Mouse (Mus musculus) forebrain, embryonic 13.5 days (tissue): ENCODE measurements around the gene Ccdc90b. TPM values are rescaled to one million over a fixed set of nuclear protein-coding genes. Genes with fewer than 3 reads are reported as not detected.

Source experiments
- ATAC-seq: fragments of 200-750 bp; cut with Nextera tagmentation; 2 replicates; pipeline ENCODE4 v1.8.0; 2017
- H3K27ac ChIP-seq: fragments of 300-500 bp; sonication (generic); 2 replicates; pipeline ENCODE4 v1.5.1; 2015; ENCODE audit warnings: inconsistent platforms, mild to moderate bottlenecking, moderate library complexity
- H3K27me3 ChIP-seq: fragments of 300-500 bp; sonication (generic); 2 replicates; pipeline ENCODE4 v1.6.1; 2015; ENCODE audit warnings: mild to moderate bottlenecking, inconsistent platforms
- H3K36me3 ChIP-seq: fragments of 300-500 bp; sonication (generic); 2 replicates; pipeline ENCODE4 v1.6.1; 2015; ENCODE audit warnings: mild to moderate bottlenecking, inconsistent platforms; ENCODE audit not compliant: poor library complexity, severe bottlenecking
- H3K4me1 ChIP-seq: fragments of 300-500 bp; sonication (generic); 2 replicates; pipeline ENCODE4 v1.6.1; 2015; ENCODE audit warnings: inconsistent platforms
- H3K4me2 ChIP-seq: fragments of 300-500 bp; sonication (generic); 2 replicates; pipeline ENCODE4 v1.6.1; 2015; ENCODE audit warnings: inconsistent platforms, mild to moderate bottlenecking, moderate library complexity
- H3K4me3 ChIP-seq: fragments of 300-500 bp; sonication (generic); 2 replicates; pipeline ENCODE4 v1.5.1; 2015; ENCODE audit warnings: mild to moderate bottlenecking, inconsistent platforms
- H3K9ac ChIP-seq: fragments of 300-500 bp; sonication (generic); 2 replicates; pipeline ENCODE4 v1.6.1; 2015; ENCODE audit warnings: mild to moderate bottlenecking, inconsistent platforms
- H3K9me3 ChIP-seq: fragments of 300-500 bp; sonication (generic); replicated peaks from 2 replicates; pipeline ENCODE4 v1.6.1; 2016; ENCODE audit warnings: inconsistent platforms
- WGBS: fragments of 180-500 bp; shearing (Covaris S2); methylation state at CpG from one replicate; pipeline ENCODE4 v1.1.7; 2015; 5-methylcytosine and 5-hydroxymethylcytosine counted together
- polyA plus RNA-seq: library from polyadenylated mRNA; unstranded; fragments of >200 nt; fragmentation: Nextera tagmentation; extraction: Ambion mirVana; gene quantifications from 2 replicates; pipeline ENCODE4 v1.2.1, GENCODE M21; 2015

Gene Ccdc90b
- polyA plus RNA-seq: 73.3 and 76.1 TPM in 2 replicates

DNA sequence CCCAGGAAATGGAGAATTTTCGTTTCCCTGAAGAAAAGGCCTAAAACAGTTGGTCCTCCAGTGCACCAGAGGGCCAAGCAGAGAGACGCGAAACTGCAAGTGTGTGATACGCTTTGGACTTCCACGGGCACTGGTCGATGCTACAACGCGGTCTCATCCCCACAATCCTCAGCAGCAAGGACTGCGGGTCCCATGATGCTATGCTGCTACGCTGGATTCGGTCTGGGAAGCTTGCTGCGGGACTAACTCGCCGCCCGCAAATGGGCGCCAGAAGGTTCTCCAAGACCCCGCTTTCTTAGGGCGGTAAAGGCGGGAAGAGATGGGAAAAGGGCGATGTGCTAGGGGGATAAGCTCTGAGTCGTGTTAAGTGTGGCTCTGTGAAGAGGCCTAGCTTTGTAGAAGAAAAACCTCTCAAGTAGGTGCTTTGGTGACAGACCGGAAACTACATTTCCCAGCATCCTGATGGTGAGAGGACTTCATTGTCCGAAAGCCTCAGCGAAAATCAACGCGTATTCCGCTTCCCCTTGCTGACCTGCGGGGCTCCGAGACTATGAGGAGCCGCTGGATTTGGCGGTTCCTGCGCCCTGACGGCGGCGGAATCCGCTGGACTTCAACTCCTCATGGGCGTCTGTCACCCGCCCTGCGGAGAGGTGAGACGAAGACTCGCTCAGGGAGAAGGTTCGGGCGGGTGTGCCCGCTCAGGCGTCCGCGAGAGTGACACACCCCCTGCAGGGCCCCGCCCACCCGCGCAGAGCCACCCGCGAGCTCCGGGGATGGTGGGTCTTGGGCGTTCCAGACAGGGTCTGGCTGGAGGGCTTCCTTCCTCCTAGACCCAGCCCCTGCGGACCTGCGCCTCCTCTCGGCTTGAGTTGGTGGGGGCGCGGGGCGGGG is at the start of gene Ccdc90b:
Gene Ccdc90b (plus strand): TSS at position 164 of the 891 bp plus-strand sequence.
- ATAC-seq: peak; percentile 97
- H3K9me3 ChIP-seq: no peaks in the 10 kb centered on the region
- peak within 1 kb of the TSS; percentile 70 for H3K9ac ChIP-seq
- peak within 1 kb of the TSS; percentile 59 for H3K4me2 ChIP-seq
- peaks cover 8% of the 10 kb centered on the region; the same call in 1 of the 2 replicates for H3K36me3 ChIP-seq
- peak within 1 kb of the TSS; percentile 73 for H3K4me3 ChIP-seq
- H3K27ac ChIP-seq: peak within 1 kb of the TSS; percentile 92
- WGBS: under 1% methylated on average over 59 of the region's 60 CpGs
- peaks cover 8% of the 10 kb centered on the region for H3K4me1 ChIP-seq
- H3K27me3 ChIP-seq: no peaks in the 10 kb centered on the region

DNA sequence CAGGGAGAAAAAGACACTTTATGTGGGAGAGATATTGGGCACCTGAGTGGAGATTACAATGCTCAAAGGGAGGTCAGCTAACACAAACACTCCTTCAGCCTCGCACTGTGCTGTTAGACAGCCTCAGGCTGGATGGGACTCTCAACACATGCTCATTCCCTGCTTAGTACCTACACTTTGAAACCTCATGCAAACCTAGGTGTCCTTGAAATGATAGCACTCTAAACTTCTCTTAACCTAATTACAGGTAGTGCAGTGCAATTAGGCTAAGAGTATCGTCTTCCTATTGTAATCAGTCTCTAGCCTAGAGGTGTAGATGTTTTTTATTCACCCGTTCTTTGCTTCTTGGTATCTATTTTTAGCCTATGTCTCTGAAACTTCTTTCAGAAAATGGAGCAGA is 40.6 kb upstream of the Ccdc90b start:
- WGBS: 67% methylated on average over 3 of the region's 3 CpGs
- Histone ChIP-seq H3K9ac (no peak overlapping the region), H3K4me3 (no peak overlapping the region), H3K27me3 (no peaks in the 10 kb centered on the region), H3K27ac (no peak overlapping the region), H3K36me3 (no peaks in the 10 kb centered on the region), H3K4me2 (no peak overlapping the region), H3K4me1 (no peaks in the 10 kb centered on the region), H3K9me3 (no peaks in the 10 kb centered on the region)
- ATAC-seq: no peak

DNA sequence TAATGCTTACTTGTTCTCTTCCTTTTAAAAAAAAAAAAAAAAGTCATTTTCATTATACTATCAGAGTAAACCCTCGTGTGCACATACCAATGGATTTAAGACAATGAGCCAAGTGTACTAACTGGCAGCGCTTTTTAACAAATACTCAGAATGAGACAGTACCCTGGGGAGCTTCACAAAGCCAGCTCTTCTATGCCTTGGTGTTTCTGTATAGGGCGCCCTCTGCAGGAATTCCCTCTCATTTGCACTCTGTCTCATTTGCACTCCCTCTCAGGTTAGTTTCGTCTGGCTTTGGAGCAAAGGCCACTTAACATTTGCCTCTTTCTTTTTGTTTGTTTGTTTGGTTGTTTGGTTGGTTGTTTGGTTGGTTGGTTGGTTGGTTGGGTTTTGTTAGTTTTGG is 40.1 kb upstream of the Ccdc90b start:
- Histone ChIP-seq H3K4me3 (no peak overlapping the region), H3K9ac (no peak overlapping the region), H3K36me3 (no peaks in the 10 kb centered on the region), H3K4me1 (no peaks in the 10 kb centered on the region), H3K27me3 (no peaks in the 10 kb centered on the region), H3K9me3 (no peaks in the 10 kb centered on the region), H3K27ac (no peak overlapping the region), H3K4me2 (no peak overlapping the region)
- 18% methylated on average over 4 of the region's 4 CpGs for WGBS
- no peak for ATAC-seq

DNA sequence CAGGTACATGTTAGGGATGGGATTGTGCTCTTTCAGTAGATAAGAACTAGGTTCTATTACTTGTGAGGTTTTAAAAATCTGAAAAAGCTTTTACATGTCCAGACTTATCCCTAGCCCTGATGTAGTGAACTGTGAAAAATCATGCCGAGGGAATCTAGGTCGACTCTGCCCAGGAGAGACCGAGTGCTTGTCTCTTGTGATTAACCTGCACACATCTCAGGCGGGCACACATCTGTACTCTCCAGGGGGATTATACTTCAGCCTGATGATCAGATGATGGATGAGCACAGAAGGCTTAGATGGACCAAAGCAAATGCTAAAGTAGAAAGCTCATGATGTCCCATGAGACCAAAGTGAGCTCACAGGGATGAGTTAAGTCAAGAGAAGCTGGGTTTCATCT is 31.7 kb upstream of the Ccdc90b start:
- no peak overlapping the region for H3K4me2 ChIP-seq
- H3K4me1 ChIP-seq: peaks cover 1% of the 10 kb centered on the region; the same call in 1 of the 2 replicates
- ATAC-seq: no peak
- H3K4me3 ChIP-seq: no peak overlapping the region
- no peak overlapping the region for H3K9ac ChIP-seq
- WGBS: 91% methylated on average over 4 of the region's 4 CpGs
- no peaks in the 10 kb centered on the region for H3K27me3 ChIP-seq
- no peak overlapping the region for H3K27ac ChIP-seq
- H3K36me3 ChIP-seq: no peaks in the 10 kb centered on the region
- no peaks in the 10 kb centered on the region for H3K9me3 ChIP-seq

DNA sequence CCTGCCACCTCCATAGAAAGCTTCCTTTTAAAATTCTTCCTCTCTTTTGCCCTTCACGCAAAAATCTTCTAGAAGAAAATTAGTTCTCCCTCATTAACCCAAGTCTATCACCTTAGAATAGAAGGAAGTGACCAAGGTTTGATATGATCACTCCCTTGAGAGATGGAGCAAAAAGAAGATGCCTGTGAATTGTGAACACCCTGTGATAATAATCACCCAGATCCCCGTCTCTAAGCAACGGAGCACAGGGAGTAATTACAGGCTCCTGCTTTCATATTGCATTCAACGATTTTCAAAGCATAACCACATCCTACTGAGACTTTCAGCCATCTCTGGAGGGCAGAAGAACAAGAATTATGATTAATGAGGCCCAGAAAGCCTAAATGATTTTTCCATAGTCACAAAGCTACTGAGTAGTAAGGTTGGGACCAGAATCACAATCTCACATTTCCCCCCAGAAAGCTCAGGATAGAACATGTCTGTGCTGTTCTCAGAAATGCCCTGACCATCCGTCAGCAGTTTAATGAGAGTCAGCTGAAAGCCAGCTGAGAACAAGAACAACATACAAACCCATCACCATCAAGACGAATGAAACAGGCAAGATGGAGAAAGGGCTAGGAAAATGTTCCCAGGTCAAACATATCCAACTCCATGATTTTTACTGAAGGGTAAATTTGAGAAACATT is 28.5 kb upstream of the Ccdc90b start:
- 34% methylated on average over 6 of the region's 6 CpGs for WGBS

DNA sequence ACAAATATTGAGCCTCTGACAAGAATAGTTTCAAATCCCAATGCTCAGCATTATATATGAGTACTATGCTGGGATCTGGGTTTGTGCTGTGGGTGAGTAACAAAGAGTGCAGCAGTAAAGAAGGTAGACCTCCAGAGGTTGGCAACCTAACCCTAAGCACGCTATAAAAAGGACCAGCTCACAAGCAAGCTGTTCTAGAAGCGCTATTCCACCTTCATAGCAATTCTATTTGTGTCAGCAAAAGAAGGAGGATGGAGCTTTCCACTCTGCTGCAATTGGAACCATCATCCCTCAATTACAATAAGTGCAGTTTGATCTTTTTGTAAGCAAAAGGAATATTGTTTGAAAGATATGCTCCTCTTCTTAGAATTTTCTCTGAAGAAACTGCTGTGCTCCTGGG is 14.2 kb upstream of the Ccdc90b start:
- no peaks in the 10 kb centered on the region for H3K9me3 ChIP-seq
- no peak for ATAC-seq
- H3K4me3 ChIP-seq: no peak overlapping the region
- H3K27me3 ChIP-seq: no peaks in the 10 kb centered on the region
- H3K4me1 ChIP-seq: no peaks in the 10 kb centered on the region
- H3K27ac ChIP-seq: no peak overlapping the region
- WGBS: 73% methylated on average over 2 of the region's 2 CpGs
- no peaks in the 10 kb centered on the region for H3K36me3 ChIP-seq
- no peak overlapping the region for H3K4me2 ChIP-seq
- H3K9ac ChIP-seq: no peak overlapping the region

More for the DNA sequence above, 28.5 kb upstream of the Ccdc90b start:
- no peaks in the 10 kb centered on the region for H3K27me3 ChIP-seq
- peaks cover 4% of the 10 kb centered on the region; the same call in 1 of the 2 replicates for H3K4me1 ChIP-seq
- no peak overlapping the region for H3K4me2 ChIP-seq
- peak overlapping the region; percentile 78 for H3K27ac ChIP-seq
- H3K9me3 ChIP-seq: no peaks in the 10 kb centered on the region
- no peak overlapping the region for H3K4me3 ChIP-seq
- ATAC-seq: peak; percentile 87
- no peak overlapping the region for H3K9ac ChIP-seq
- no peaks in the 10 kb centered on the region for H3K36me3 ChIP-seq

DNA sequence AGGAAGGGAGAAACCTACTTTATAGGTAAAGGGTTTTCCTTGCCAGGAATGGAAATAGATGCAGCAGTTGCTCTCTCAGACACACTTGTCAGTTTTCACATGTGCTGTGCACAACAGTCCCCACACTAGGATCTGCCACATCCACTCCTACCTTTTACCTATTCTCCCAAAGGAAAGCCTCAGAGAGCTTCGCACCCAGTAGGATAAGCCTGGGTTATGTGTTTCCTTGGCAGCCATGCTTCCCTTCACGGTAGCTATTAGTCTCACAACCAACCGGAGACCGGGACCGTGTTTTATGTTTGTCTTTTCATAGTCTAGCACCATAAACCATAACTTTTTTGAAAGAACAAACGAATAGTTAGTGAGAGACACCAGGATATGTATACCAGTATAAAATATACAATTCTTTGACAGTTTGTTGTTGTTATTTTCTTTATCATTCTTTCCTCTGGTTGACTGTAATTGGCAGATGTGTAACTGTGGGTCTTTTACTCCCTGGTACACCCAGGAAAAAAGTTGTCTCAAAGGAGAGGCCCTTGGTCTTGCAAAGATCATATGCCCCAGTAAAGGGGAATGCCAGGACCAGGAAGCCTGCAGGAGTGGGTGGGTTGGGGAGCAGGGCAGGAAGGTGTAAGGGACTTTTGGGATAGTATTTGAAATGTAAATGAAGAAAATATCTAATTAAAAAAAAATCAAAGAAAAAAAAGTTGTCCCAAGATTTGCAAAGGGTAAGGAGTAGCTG is 10.5 kb upstream of the Ccdc90b start:
- H3K9ac ChIP-seq: no peak overlapping the region
- H3K4me2 ChIP-seq: no peak overlapping the region
- no peaks in the 10 kb centered on the region for H3K4me1 ChIP-seq
- ATAC-seq: peak; percentile 70
- no peak overlapping the region for H3K27ac ChIP-seq
- H3K9me3 ChIP-seq: no peaks in the 10 kb centered on the region
- no peak overlapping the region for H3K4me3 ChIP-seq
- H3K27me3 ChIP-seq: no peaks in the 10 kb centered on the region
- no peaks in the 10 kb centered on the region for H3K36me3 ChIP-seq
- 92% methylated on average over 6 of the region's 6 CpGs for WGBS

DNA sequence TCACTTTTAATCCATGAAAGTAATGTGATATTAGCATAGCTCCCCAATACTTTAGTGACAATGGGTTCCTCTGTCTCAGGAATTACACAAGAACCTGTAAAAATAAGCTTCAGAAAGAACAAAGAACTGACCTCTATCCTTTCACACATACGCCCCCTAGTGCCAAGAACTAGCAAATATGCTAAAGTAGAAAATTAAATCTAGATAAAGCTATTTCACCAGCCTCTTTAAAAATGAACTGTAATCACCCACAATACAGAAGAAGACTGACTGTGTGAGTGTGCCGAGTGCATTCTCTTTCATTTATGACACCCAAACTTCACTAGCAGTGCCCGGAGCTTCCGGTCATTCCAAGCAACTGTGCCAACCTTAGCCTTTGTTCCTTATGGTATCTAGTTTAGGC is 10.0 kb upstream of the Ccdc90b start:
- no peaks in the 10 kb centered on the region for H3K4me1 ChIP-seq
- peak; percentile 85 for ATAC-seq
- no peak overlapping the region for H3K4me3 ChIP-seq
- no peak overlapping the region for H3K4me2 ChIP-seq
- H3K36me3 ChIP-seq: no peaks in the 10 kb centered on the region
- H3K27ac ChIP-seq: no peak overlapping the region
- H3K9me3 ChIP-seq: no peaks in the 10 kb centered on the region
- no peak overlapping the region for H3K9ac ChIP-seq
- 54% methylated on average over 4 of the region's 4 CpGs for WGBS
- no peaks in the 10 kb centered on the region for H3K27me3 ChIP-seq

DNA sequence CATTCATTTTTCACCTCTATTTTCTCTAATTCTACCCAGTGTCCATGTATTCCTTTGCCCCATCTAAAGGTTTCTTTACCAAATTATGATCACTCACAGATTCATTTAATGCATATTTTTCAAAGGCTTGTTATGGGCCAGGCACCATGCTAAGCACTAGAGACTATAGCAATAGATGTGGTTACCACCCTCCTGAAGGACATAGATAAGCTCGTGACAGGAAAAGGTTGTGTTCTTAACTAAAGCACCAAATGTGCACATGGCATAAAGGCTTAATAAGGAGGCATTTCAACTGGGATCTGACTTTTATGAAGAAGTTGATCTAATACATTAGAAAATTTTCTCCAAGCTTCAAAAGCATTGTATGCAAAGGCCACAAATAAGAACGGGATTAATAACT is 2.2 kb upstream of the Ccdc90b start:
- ATAC-seq: no peak
- Histone ChIP-seq H3K4me3 (no peak overlapping the region), H3K27ac (no peak overlapping the region), H3K27me3 (no peaks in the 10 kb centered on the region), H3K36me3 (no peaks in the 10 kb centered on the region), H3K4me2 (no peak overlapping the region), H3K9ac (no peak overlapping the region), H3K9me3 (no peaks in the 10 kb centered on the region), H3K4me1 (peaks cover 8% of the 10 kb centered on the region)
- 93% methylated on average over 2 of the region's 2 CpGs for WGBS

DNA sequence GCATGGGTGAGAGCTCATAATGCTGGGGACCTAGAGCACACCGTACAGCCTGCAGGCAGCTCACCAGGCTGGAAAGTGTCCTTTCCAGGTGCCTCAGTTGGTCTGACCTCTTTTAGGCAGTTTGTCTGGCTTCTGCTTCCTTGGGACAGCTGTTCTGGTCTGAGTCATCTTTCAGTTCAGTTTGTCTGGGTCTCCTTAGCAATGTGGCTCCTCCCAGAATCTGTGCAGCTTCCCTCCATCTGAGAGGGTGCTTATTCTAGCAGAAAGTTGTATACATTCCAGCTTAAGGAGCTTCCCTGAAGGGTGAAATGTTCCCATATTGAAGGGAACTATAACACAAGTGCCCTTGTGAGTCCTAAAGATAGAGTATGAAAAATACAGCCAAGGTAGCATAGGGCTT is 5.8 kb downstream of the Ccdc90b start:
- H3K9ac ChIP-seq: no peak overlapping the region
- H3K4me3 ChIP-seq: no peak overlapping the region
- no peak overlapping the region for H3K27ac ChIP-seq
- no peak overlapping the region for H3K4me2 ChIP-seq
- no peaks in the 10 kb centered on the region for H3K9me3 ChIP-seq
- peaks cover 8% of the 10 kb centered on the region for H3K4me1 ChIP-seq
- WGBS: 94% methylated on average over 1 of the region's 1 CpGs
- peaks cover 25% of the 10 kb centered on the region; the same call in 1 of the 2 replicates for H3K36me3 ChIP-seq
- ATAC-seq: no peak
- H3K27me3 ChIP-seq: no peaks in the 10 kb centered on the region

DNA sequence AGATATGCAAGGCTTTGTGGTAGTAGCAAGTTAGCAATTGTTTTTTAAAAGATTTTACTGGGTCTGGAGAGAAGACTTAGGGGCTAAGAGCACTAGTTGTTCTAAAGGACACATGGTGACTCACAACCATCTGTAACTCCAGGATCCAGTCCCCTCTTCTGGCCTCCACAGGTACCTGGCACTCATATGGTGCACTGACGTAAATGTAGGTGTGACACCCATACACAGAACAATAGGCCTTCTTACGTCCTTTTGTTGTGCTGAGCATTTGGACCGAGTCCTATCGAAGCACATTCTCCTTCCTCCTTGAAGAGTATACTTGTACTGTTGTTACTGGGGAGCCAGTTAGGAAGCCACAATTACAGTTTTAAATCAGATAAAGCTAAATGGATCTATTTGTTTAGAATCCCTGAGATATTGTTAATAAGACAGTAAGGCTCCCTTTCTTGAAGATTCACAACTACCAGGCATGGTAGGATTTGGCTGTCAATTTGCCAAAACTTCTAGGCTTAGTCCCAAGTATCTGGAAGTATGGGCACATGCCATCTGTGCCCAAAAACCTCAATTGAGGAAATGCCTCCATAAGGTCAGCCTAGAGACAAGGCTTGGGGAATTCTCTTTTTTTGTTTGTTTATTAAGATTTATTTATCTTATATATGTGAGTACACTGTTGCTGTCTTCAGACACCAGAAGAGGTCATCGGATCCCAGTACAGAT is 19.7 kb downstream of the Ccdc90b start:
- no peak overlapping the region for H3K27ac ChIP-seq
- H3K27me3 ChIP-seq: no peaks in the 10 kb centered on the region
- 89% methylated on average over 5 of the region's 5 CpGs for WGBS
- H3K4me2 ChIP-seq: no peak overlapping the region
- H3K9me3 ChIP-seq: no peaks in the 10 kb centered on the region
- H3K9ac ChIP-seq: no peak overlapping the region
- H3K36me3 ChIP-seq: peaks cover 36% of the 10 kb centered on the region
- ATAC-seq: no peak
- no peaks in the 10 kb centered on the region for H3K4me1 ChIP-seq
- no peak overlapping the region for H3K4me3 ChIP-seq
